Mouse (Mus musculus): Measurements from ENCODE around the gene 2410002F23Rik. TPM values are rescaled to one million over a fixed set of nuclear protein-coding genes. Genes with fewer than 3 reads are reported as not detected.
"Not testable (repeated sequence)": the region's sequence is repeated elsewhere in the genome, so short reads cannot be mapped to it uniquely, and the experiment has no call there.

The 2410002F23Rik gene
- polyA plus RNA-seq, 1 experiment = 68.9 TPM

GRCm38 (mm10) chr7:44246984-44247470, 505 bp downstream of the 2410002F23Rik start:
- no peaks in the 10 kb centered on the region for H3K27me3 ChIP-seq (ENCODE audit: control insufficient read depth, insufficient read depth, insufficient read length)
- H3K4me3 ChIP-seq (ENCODE audit: insufficient read depth, poor library complexity, severe bottlenecking) = peak overlapping the region; percentile 89
- H3K79me3 ChIP-seq (ENCODE audit: low read depth) = peaks cover 25% of the 10 kb centered on the region
- peaks cover 27% of the 10 kb centered on the region for H3K36me3 ChIP-seq (ENCODE audit: control insufficient read depth, insufficient read depth)
- peak overlapping the region; percentile 94 for H3ac ChIP-seq (ENCODE audit: control insufficient read depth, insufficient read length, low read depth)
- TF ChIP-seq MAX (IDR thresholded peaks at IDR 0.05) (no peak), USF1 (IDR thresholded peaks at IDR 0.05; ENCODE audit: low read depth) (no peak), CEBPB (IDR thresholded peaks at IDR 0.05; ENCODE audit: low read depth) (no peak), FOSL1 (IDR thresholded peaks at IDR 0.05; ENCODE audit: insufficient read depth, low read length, poor library complexity, severe bottlenecking) (no peak), MYOG (IDR thresholded peaks at IDR 0.05; ENCODE audit: control insufficient read depth, extremely low read depth, insufficient read length) (no peak), CTCF (IDR thresholded peaks at IDR 0.05; ENCODE audit: control insufficient read depth, insufficient read depth, insufficient read length) (no peak), MYOD1 (IDR thresholded peaks at IDR 0.05; ENCODE audit: control insufficient read depth, insufficient read length, low read depth) (no peak)
- peaks cover 52% of the 10 kb centered on the region for H3K79me2 ChIP-seq (ENCODE audit: control insufficient read depth, insufficient read depth)

- no peak for TF ChIP-seq MAX (IDR thresholded peaks at IDR 0.05)
- no peak for TF ChIP-seq MYOD1 (IDR thresholded peaks at IDR 0.05; ENCODE audit: control insufficient read depth, insufficient read length, low read depth)
- TF ChIP-seq CEBPB (IDR thresholded peaks at IDR 0.05; ENCODE audit: low read depth) = no peak
- TF ChIP-seq FOSL1 (IDR thresholded peaks at IDR 0.05; ENCODE audit: insufficient read depth, low read length, poor library complexity, severe bottlenecking) = no peak
- TF ChIP-seq USF1 (IDR thresholded peaks at IDR 0.05; ENCODE audit: low read depth) = no peak
- TF ChIP-seq CTCF (IDR thresholded peaks at IDR 0.05; ENCODE audit: control insufficient read depth, insufficient read depth, insufficient read length) = no peak
- TF ChIP-seq MYOG (IDR thresholded peaks at IDR 0.05; ENCODE audit: control insufficient read depth, extremely low read depth, insufficient read length) = no peak
- peaks cover 52% of the 10 kb centered on the region for H3K79me2 ChIP-seq (ENCODE audit: control insufficient read depth, insufficient read depth)
- H3K36me3 ChIP-seq (ENCODE audit: control insufficient read depth, insufficient read depth) = peaks cover 34% of the 10 kb centered on the region
- no peaks in the 10 kb centered on the region for H3K27me3 ChIP-seq (ENCODE audit: control insufficient read depth, insufficient read depth, insufficient read length)
- H3K79me3 ChIP-seq (ENCODE audit: low read depth) = peaks cover 25% of the 10 kb centered on the region
- H3K4me3 ChIP-seq (ENCODE audit: insufficient read depth, poor library complexity, severe bottlenecking) = peak overlapping the region; percentile 89
- H3ac ChIP-seq (ENCODE audit: control insufficient read depth, insufficient read length, low read depth) = no peak overlapping the region
Measured at GRCm38 (mm10) chr7:44247971-44248370, 1.4 kb downstream of the 2410002F23Rik start.

DNA sequence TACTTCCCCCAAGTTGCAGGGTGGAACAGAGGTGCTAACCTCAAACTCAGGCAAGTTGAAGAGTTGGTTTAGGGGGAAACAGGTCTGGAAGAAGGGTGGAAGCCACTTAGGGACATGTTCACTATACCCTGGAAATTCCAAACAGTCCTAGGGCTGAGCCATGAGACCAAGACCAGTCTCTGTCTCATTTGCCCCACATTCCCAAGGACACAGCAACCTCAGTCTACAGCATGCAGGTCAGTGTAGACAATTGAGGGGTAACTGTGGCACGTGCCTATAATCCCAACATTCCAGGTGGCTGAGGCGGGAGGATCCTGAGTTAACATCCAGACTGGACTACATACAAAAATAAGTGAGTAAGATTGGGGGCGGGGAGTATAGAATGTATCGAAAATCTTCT, 2.7 kb downstream of the 2410002F23Rik start:
- H3K79me2 ChIP-seq (ENCODE audit: control insufficient read depth, insufficient read depth) = peaks cover 52% of the 10 kb centered on the region
- no peak overlapping the region for H3K4me3 ChIP-seq (ENCODE audit: insufficient read depth, poor library complexity, severe bottlenecking)
- H3K27me3 ChIP-seq (ENCODE audit: control insufficient read depth, insufficient read depth, insufficient read length) = no peaks in the 10 kb centered on the region
- no peak overlapping the region for H3ac ChIP-seq (ENCODE audit: control insufficient read depth, insufficient read length, low read depth)
- H3K36me3 ChIP-seq (ENCODE audit: control insufficient read depth, insufficient read depth) = peaks cover 34% of the 10 kb centered on the region
- H3K79me3 ChIP-seq (ENCODE audit: low read depth) = peaks cover 25% of the 10 kb centered on the region
- TF ChIP-seq USF1 (IDR thresholded peaks at IDR 0.05; ENCODE audit: low read depth) = no peak
- TF ChIP-seq CTCF (IDR thresholded peaks at IDR 0.05; ENCODE audit: control insufficient read depth, insufficient read depth, insufficient read length) = no peak
- no peak for TF ChIP-seq MAX (IDR thresholded peaks at IDR 0.05)
- no peak for TF ChIP-seq MYOG (IDR thresholded peaks at IDR 0.05; ENCODE audit: control insufficient read depth, extremely low read depth, insufficient read length)
- no peak for TF ChIP-seq FOSL1 (IDR thresholded peaks at IDR 0.05; ENCODE audit: insufficient read depth, low read length, poor library complexity, severe bottlenecking)
- TF ChIP-seq MYOD1 (IDR thresholded peaks at IDR 0.05; ENCODE audit: control insufficient read depth, insufficient read length, low read depth) = no peak
- TF ChIP-seq CEBPB (IDR thresholded peaks at IDR 0.05; ENCODE audit: low read depth) = no peak

- Histone ChIP-seq H3K79me3 (ENCODE audit: low read depth) (peaks cover 25% of the 10 kb centered on the region), H3K79me2 (ENCODE audit: control insufficient read depth, insufficient read depth) (peaks cover 48% of the 10 kb centered on the region), H3K36me3 (ENCODE audit: control insufficient read depth, insufficient read depth) (peaks cover 34% of the 10 kb centered on the region)
- H3ac ChIP-seq (ENCODE audit: control insufficient read depth, insufficient read length, low read depth); H3K4me3 ChIP-seq (ENCODE audit: insufficient read depth, poor library complexity, severe bottlenecking); H3K27me3 ChIP-seq (ENCODE audit: control insufficient read depth, insufficient read depth, insufficient read length): not testable (repeated sequence)
Measured at GRCm38 (mm10) chr7:44250732-44251275, 4.3 kb downstream of the 2410002F23Rik start.

DNA sequence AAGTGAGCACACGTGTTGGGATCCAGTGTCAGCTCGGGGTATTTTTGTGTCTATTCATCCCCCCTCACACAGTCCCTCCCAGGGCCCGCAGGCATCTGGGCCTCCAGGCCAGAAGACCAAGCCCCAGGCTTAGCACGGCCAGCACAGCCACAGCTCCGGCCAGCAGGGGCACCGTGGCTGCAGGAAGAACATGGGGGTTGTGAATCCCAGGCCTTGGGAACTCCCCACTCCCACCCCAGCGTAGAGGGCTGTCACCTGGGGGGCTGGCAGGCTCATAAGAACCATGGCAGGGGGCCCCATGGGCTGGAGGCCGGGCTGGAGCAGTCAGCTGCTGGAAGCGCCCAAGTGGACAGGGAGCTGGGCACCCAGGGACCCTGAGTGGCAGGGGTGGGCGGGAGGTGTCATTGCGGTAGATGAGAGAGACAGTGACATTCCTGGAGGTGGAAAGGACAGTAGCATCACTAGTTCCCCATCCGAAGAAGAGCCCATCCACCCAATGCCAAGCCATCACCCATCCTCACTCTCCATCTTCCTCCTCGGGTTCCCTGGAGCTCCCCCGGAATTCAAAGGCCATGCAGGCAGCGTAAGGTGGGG, 6.6 kb downstream of the 2410002F23Rik start:
- H3K36me3 ChIP-seq (ENCODE audit: control insufficient read depth, insufficient read depth) = peaks cover 34% of the 10 kb centered on the region
- peaks cover 28% of the 10 kb centered on the region for H3K79me2 ChIP-seq (ENCODE audit: control insufficient read depth, insufficient read depth)

More for the DNA sequence above, 6.6 kb downstream of the 2410002F23Rik start:
- Histone ChIP-seq H3K4me3 (ENCODE audit: insufficient read depth, poor library complexity, severe bottlenecking) (no peak overlapping the region), H3ac (ENCODE audit: control insufficient read depth, insufficient read length, low read depth) (no peak overlapping the region), H3K79me3 (ENCODE audit: low read depth) (peaks cover 10% of the 10 kb centered on the region), H3K27me3 (ENCODE audit: control insufficient read depth, insufficient read depth, insufficient read length) (no peaks in the 10 kb centered on the region)
- no peak for TF ChIP-seq CEBPB (IDR thresholded peaks at IDR 0.05; ENCODE audit: low read depth)
- TF ChIP-seq MAX (IDR thresholded peaks at IDR 0.05) = no peak
- no peak for TF ChIP-seq USF1 (IDR thresholded peaks at IDR 0.05; ENCODE audit: low read depth)
- TF ChIP-seq MYOD1 (IDR thresholded peaks at IDR 0.05; ENCODE audit: control insufficient read depth, insufficient read length, low read depth) = no peak
- TF ChIP-seq CTCF (IDR thresholded peaks at IDR 0.05; ENCODE audit: control insufficient read depth, insufficient read depth, insufficient read length) = no peak
- no peak for TF ChIP-seq MYOG (IDR thresholded peaks at IDR 0.05; ENCODE audit: control insufficient read depth, extremely low read depth, insufficient read length)
- no peak for TF ChIP-seq FOSL1 (IDR thresholded peaks at IDR 0.05; ENCODE audit: insufficient read depth, low read length, poor library complexity, severe bottlenecking)
